Mouse (Mus musculus): ENCODE measurements at regions not wholly inside any gene's neighbourhood (a gene's known extent, or its start where the extent isn't known, plus 50 kb on each side); places are given as distances from the start of the nearest gene placed in this dataset.

DNA sequence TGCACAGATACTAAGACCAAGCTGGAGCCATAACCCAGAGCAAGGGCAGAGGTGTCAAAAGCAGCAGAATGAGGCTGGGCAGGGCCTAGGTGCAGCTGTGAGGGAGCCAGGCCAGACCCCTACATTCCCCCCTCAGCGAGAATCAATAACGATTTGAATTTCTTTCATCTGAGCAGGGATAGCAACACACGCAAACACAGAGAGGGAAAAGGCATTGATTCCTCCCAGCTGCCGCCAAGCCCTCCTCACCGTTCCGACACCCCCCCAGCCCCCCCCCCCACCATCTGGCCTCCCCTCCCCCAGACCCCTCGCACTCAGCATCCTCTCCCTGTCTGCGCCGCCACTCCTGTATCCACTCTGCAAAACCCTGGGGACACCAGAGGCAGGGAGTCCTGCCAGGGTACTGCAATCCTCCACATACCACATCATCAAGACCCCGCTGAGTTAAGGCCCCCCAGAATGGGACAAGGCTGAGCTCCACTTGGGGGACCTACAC, 166.9 kb downstream of the 3100002H09Rik start:
- no peak for DNase-seq

DNA sequence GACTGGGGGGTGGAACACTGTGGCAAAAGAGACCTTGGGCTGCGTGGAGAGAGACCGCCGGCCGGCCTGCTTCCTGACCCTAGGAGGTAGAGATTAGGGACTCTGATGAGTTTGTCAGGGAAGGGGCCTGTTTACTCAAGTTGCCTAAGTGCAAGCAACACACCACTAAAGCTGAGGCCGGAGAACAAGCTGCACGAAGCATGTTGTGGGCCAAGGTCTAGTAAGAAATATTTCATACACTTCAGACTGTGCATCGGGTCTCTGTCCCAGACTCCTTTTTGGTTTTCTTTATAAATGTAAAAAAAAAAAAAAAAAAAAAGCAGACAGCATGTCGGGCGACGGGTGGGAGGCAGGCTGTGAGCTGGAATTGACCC, 167.5 kb downstream of the 3100002H09Rik start:
- DNase-seq: no peak

GRCm38 (mm10) chr4:124442491-124443129, 168.0 kb downstream of the 3100002H09Rik start:
- no peak for DNase-seq

DNA sequence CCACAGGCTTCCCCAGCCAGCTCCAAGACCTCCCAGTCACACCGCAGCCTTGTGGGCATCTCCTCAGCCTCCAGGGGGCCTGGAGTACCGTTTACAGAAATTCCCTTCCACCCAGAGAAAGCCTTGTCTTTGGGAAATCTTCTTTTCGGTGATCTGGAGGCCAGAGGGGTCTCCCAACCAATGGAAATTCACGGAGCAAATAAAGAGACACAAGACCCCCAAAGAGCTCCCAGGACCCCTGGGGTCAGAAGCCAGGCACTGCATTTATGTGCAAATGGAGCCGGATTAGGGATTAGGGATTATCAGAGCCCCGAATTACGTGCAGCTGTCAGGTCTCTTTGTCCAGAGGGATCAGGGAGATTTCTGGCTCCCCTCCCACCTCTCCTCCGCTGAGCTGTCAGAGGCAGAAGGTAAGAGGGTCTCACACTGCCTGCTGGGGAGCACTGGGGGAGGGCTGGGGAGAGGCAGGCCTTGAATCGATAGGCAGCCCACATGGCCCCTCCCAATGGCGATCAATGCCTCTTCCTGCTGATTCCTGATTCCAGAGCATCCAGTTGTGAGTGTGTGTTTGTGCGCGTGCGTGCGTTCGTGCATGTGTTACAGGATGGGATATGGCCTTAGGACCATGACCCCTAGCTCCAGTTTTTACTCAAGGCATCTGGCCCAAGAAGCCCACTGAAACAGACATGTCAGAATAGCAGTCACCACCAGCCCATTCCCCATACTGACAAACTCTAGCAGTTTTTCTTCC, 168.7 kb downstream of the 3100002H09Rik start:
- DNase-seq: no peak

- DNase-seq: no peak
These were observed 175.6 kb downstream of the 3100002H09Rik start for GRCm38 (mm10) chr4:124435040-124435434.

DNA sequence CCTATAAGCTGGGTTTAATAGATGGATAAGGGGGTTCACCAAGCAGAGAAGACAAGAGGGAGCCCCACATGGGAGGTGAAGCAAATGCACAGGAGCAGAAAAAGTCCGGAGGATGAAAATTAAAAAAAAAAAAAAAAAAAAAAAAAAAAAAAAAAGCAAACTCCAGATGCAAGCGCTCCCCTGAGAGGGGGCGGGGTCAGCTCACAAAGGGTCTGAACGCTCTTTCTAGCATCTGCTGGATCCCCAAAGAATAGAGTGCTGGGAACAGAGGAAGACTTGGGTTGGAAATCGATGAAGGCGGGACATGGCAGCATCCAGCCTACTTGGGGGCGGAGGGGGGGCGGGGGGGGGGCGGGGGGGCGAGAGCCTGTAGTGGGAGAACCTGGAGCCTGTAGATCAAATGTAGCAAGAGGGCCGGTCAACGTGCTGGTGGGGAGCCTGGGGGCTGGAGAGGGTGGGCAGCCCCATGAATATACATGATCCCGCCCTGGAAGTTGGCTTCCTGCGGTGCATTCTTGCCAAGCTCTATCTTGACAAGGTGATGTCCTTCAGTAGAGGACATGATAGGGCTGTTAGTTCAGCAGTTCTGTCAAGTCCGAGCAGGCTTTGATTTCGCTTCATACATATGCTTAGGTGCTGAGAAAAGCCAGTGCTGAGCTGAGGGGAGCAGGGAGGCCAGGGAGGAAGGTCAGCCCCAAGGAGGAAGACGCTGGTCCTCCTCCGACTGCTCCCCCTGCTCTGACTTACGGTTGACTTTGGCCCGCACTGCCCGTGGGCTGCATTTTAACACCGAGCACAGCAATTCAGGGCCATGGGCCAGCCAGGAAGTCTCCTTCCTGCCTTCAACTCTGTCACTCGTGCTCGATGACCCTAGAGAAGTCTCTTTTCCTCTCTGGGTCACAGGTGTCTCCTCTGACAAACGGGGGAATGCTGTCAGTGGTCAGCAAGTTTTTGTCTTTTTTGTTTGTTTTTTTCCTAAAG, 176.3 kb downstream of the 3100002H09Rik start:
- DNase-seq: no peak

GRCm38 (mm10) chr4:124433506-124433905, 177.1 kb downstream of the 3100002H09Rik start:
- DNase-seq: no peak

- peak in 1 of 2 experiments; percentile 24 for DNase-seq
These were observed 179.4 kb downstream of the 3100002H09Rik start for GRCm38 (mm10) chr4:124431193-124431592.

DNA sequence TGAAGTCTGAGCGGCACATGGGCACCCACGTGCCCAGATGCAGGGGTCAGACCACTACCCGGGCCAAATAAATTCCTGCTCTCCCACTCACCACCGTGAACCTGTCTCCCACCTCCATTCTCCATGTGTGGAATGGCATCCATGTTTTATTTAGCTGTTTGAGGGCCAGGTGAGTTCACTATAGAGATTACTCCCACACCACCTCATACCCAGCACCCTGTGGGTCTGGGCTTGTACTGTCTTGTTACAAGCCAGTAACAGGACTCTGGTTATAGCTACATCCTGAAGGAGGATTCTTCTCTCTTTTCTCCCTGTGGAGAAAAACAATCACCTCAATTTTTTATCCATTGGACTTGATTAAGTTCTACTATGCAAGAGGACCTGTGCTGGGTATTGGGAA, 181.8 kb downstream of the 3100002H09Rik start:
- no peak for DNase-seq

- DNase-seq: no peak
These were observed 188.2 kb downstream of the 3100002H09Rik start for GRCm38 (mm10) chr4:124422406-124422805.

- no peak for DNase-seq
These were observed 192.2 kb downstream of the 3100002H09Rik start for GRCm38 (mm10) chr4:124418431-124418830.

GRCm38 (mm10) chr4:124417176-124417575, 193.4 kb downstream of the 3100002H09Rik start:
- no peak for DNase-seq

DNA sequence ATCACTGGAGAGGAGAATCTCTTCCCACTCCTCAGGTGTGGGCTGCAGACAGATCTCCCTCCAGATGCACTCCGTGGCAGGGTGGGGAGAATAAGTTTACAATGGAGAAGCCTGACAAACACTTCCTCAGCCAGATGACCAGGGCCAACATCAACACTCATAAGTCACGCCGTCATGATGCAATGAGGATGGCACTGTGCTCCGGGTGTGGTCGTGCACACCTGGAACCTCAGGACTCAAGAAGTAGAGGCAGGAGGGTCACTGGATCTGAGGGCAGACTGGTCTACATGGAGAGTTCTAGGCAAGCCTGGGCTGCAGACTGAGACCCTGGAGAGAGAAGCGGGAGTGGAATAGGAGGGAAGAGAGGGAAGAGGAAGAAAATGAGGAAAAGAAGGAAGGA, 194.3 kb downstream of the 3100002H09Rik start:
- no peak for DNase-seq

DNA sequence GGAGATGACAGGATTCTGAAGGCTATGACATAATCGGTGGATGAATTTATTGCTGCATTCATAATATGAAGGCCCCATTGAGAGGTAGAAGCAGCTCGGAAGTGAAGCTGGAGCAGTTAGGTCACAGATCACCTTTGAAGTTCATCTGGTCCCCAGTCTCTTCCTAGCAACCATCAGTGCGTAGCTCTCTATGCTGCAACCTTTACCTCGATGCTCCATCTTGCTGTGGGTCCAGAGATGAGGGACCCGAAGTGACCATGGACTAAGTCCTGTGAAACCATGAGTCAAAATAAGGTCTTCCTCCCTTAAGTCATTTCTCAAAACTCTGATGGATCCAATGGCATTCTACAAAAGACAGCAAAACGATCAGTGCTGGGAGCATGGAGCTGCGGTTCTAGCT, 196.2 kb downstream of the 3100002H09Rik start:
- no peak for DNase-seq

DNA sequence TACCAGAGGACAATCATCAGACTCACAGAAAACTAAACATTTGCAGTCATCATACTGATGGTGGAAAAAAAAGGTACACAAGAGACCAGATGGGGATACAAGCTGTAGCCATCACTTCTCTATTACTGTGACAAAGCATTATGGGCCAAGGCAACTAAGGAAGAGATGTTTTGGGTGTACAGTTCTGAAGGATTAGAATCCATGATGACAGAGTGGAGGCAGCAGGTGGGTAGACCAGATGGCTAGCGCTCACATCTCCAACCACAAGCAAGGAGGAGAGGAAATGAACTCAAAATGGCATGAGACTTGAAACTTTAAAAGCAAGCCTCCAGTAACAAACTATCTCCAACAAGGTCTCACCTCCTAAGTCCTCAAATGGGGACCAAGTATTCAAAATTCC, 201.3 kb downstream of the 3100002H09Rik start:
- DNase-seq: no peak

GRCm38 (mm10) chr4:124402075-124402474, 208.5 kb downstream of the 3100002H09Rik start:
- DNase-seq: no peak

GRCm38 (mm10) chr4:124400741-124401140, 209.9 kb downstream of the 3100002H09Rik start:
- no peak for DNase-seq

- DNase-seq: no peak
These were observed 210.4 kb downstream of the 3100002H09Rik start for GRCm38 (mm10) chr4:124400136-124400675.

DNA sequence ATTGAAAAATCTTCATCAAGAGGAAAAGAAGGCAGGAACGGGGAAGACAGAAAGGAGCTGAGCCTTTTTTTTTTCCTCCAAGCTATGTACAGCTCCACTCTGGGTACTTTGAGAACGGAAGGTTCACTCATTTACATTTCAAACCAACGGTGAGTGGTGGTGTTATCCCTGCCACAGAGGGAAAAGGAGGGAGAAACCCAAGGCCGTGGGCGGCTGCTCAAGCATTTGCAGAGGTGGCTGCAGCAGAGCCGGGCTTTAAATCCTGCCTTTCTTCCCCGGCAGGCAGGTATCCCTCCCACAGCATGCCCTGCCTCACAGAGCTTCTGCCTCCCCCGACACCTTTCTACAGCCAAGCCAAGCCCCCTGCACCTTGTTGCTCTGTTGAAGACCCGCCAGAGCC, 212.2 kb downstream of the 3100002H09Rik start:
- no peak for DNase-seq

DNA sequence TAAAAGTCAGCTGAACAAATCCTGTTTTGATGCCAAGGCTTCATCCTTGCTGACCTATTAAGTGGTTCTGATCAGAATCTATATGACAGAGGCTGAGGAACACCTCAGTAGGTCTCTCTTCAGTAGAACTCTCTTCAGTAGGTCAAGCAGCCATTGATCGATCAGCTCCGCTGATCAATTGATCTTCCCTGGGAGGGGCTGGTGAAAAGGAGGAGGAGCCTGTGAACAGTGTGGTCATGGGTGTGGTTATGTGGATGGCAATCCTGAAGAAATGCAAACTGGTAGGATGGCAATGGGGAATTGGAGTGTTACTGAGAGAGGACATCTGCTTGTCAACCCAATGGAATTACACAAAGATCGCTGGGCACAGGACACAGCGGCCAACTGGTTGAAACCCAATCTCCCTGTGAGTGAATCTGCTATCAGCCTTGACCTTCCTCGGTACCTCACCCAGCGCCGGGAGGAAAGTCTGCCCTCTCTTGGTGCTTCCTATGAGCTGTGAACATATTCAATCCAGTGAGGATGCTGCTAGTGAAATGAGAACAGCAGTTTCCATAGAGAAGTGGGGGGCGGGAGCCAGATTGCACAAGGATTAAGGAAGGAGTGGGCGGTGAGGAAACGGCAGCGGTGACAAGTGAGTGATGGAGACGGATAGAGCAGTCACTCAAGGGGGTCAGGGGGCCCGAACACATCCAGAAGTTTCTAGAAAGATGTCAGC, 213.9 kb downstream of the 3100002H09Rik start:
- peak; percentile 18 to 24 for DNase-seq

- no peak for DNase-seq
These were observed 214.6 kb downstream of the 3100002H09Rik start for GRCm38 (mm10) chr4:124395966-124396395.
